Mouse (Mus musculus) inflammation-experienced regulatory T-cells, adult 6 months (primary cell): ENCODE data around the gene Magea3. TPM values are rescaled to one million over a fixed set of nuclear protein-coding genes. Genes with fewer than 3 reads are reported as not detected.
"Not testable (repeated sequence)": the region's sequence is repeated elsewhere in the genome, so short reads cannot be mapped to it uniquely, and the experiment has no call there.

Experiments used
- ATAC-seq: one replicate; pipeline ENCODE4 v1.8.0; 2017
- polyA plus RNA-seq, 3 experiments: library from polyadenylated mRNA; unstranded; fragments of 100-300 nt; shearing (Covaris generic); gene quantifications; one replicate each; pipeline ENCODE4 v1.2.1; 2017

Gene Magea3
- not detected for polyA plus RNA-seq

GRCm38 (mm10) chrX:154949405-154949804, at the start of gene Magea3:
Magea3 (minus strand) TSS chrX:154949505.
- not testable (repeated sequence) for ATAC-seq

DNA sequence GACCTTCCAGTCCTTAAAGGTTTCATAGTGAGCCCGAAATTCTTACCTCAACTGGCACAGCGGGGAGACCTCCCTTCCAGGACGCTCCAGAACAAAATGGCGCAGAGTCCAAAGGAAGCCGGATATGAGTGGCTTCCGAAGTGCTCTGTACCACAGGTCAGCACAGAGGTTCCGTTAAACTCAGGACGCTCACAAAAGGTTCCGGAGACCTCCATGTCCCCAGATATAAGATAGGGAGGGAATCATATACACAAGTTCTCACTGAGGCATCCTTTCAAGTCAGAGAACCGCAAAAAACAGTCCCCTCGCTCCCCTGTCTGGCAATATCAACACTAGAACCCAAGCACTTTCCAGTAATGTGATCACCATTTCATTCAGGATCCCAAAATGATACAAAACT, 46.4 kb upstream of the Magea3 start, which contains the start of gene Magea8:
TSS of gene Magea8 (minus strand) at position 101 of the 400 bp plus-strand sequence.
- not testable (repeated sequence) for ATAC-seq

- ATAC-seq, result not testable (repeated sequence)
These were observed 13.4 kb downstream of the Magea3 start, which contains the start of gene Magea6 for GRCm38 (mm10) chrX:154935887-154936286. Magea6 (minus strand) TSS chrX:154935987.

Other genes starting within 250 kb of the Magea3 start
- gene Cldn34b1, start 59.2 kb downstream of the Magea3 start, polyA plus RNA-seq, result not detected
- gene Magea6, start 13.5 kb downstream of the Magea3 start, polyA plus RNA-seq, result not detected
- gene Magea8, start 46.3 kb upstream of the Magea3 start, polyA plus RNA-seq, result not detected
- not detected for gene Magea5, start 113.6 kb upstream of the Magea3 start, polyA plus RNA-seq
- gene Magea1, start 140.3 kb upstream of the Magea3 start, polyA plus RNA-seq, result not detected
- gene Magea2, start 144.2 kb upstream of the Magea3 start, polyA plus RNA-seq, result not detected
- not detected for gene Cldn34b2, start 178.9 kb upstream of the Magea3 start, polyA plus RNA-seq